Mouse (Mus musculus) heart, embryonic 14.5 days (tissue): ENCODE measurements around the gene Hipk4. TPM values are rescaled to one million over a fixed set of nuclear protein-coding genes. Genes with fewer than 3 reads are reported as not detected.
"Not testable (repeated sequence)": the region's sequence is repeated elsewhere in the genome, so short reads cannot be mapped to it uniquely, and the experiment has no call there.

Experiments
- ATAC-seq: fragments of 200-750 bp; cut with Nextera tagmentation; 2 replicates; pipeline ENCODE4 v1.8.0; 2017; ENCODE audit warnings: low read depth, moderate TSS enrichment; ENCODE audit not compliant: insufficient number of reproducible peaks, insufficient read depth, low FRiP score
- H3K27ac ChIP-seq, 2 experiments: fragments of 200-500 bp in 1 of 2; fragments of 300-500 bp in 1 of 2; sonication (generic) in 1 of 2; replicated peaks in 1 of 2; 2 replicates each; pipeline ENCODE4 v1.5.1; 2012 to 2014; ENCODE audit warnings: low read depth in 2 of 2, low read length in 2 of 2, control low read depth in 1 of 2, mild to moderate bottlenecking in 1 of 2, mixed read lengths in 1 of 2; ENCODE audit not compliant: control insufficient read depth in 1 of 2, insufficient read depth in 1 of 2
- H3K27me3 ChIP-seq: fragments of 300-500 bp; sonication (generic); 2 replicates; pipeline ENCODE4 v1.6.1; 2014; ENCODE audit warnings: mild to moderate bottlenecking, low read length, control low read depth; ENCODE audit not compliant: control insufficient read depth, insufficient read depth
- H3K36me3 ChIP-seq: fragments of 300-500 bp; sonication (generic); 2 replicates; pipeline ENCODE4 v1.6.1; 2014; ENCODE audit warnings: mild to moderate bottlenecking, control low read depth, low read length, mixed read lengths; ENCODE audit not compliant: control insufficient read depth, insufficient read depth
- H3K4me1 ChIP-seq, 2 experiments: fragments of 200-500 bp in 1 of 2; fragments of 300-500 bp in 1 of 2; sonication (generic) in 1 of 2; 2 replicates each; pipeline ENCODE4 v1.6.1; 2012 to 2014; ENCODE audit warnings: low read length in 2 of 2, control low read depth in 1 of 2, mixed read lengths in 1 of 2; ENCODE audit not compliant: control insufficient read depth in 2 of 2, insufficient read depth in 2 of 2
- H3K4me2 ChIP-seq: fragments of 300-500 bp; sonication (generic); 2 replicates; pipeline ENCODE4 v1.6.1; 2014; ENCODE audit warnings: mild to moderate bottlenecking, low read length
- H3K4me3 ChIP-seq, 2 experiments: fragments of 200-500 bp in 1 of 2; fragments of 300-500 bp in 1 of 2; sonication (generic) in 1 of 2; 2 replicates each; pipeline ENCODE4 v1.5.1; 2012 to 2014; ENCODE audit warnings: low read length in 2 of 2, mild to moderate bottlenecking in 2 of 2, control low read depth in 1 of 2, low read depth in 1 of 2, moderate library complexity in 1 of 2; ENCODE audit not compliant: control insufficient read depth in 1 of 2, insufficient read depth in 1 of 2
- H3K9ac ChIP-seq: fragments of 300-500 bp; sonication (generic); 2 replicates; pipeline ENCODE4 v1.6.1; 2014; ENCODE audit warnings: mild to moderate bottlenecking, low read length
- H3K9me3 ChIP-seq: fragments of 300-500 bp; sonication (generic); 2 replicates; pipeline ENCODE4 v1.6.1; 2016; ENCODE audit warnings: low read length, control low read depth; ENCODE audit not compliant: control insufficient read depth
- WGBS: fragments of 180-500 bp; shearing (Covaris S2); extraction: QIAGEN DNeasy Blood & Tissue Kit; methylation state at CpG from one replicate; pipeline ENCODE4 v1.1.7; 2014; 5-methylcytosine and 5-hydroxymethylcytosine counted together
- polyA plus RNA-seq: library from polyadenylated mRNA; unstranded; fragments of >200 nt; fragmentation: Nextera tagmentation; extraction: Ambion mirVana; gene quantifications from 2 replicates; pipeline ENCODE4 v1.2.1, GENCODE M21; 2014

Gene Hipk4
- polyA plus RNA-seq, 1 experiment from 2014 or later: 0.26 TPM

GRCm38 (mm10) chr7:27489270-27489869, 33.7 kb upstream of the Hipk4 start:
- WGBS: 91% methylated on average over 25 of the region's 25 CpGs
- no peak overlapping the region for H3K4me3 ChIP-seq
- H3K27ac ChIP-seq: peak overlapping the region in 1 of 2 experiments; percentile 93; a peak in 3 of 4 replicates
- H3K27me3 ChIP-seq: no peaks in the 10 kb centered on the region
- H3K4me2 ChIP-seq: peak overlapping the region; percentile 62; the same call in 1 of the 2 replicates
- H3K4me1 ChIP-seq: peaks cover 29 to 41% of the 10 kb centered on the region in 2 experiments
- no peak for ATAC-seq
- H3K9ac ChIP-seq: peak overlapping the region; percentile 71; the same call in 1 of the 2 replicates
- peaks cover 16% of the 10 kb centered on the region for H3K36me3 ChIP-seq
- no peaks in the 10 kb centered on the region for H3K9me3 ChIP-seq

- Histone ChIP-seq H3K36me3 (peaks cover 16% of the 10 kb centered on the region), H3K4me3 (peak overlapping the region; percentile 34 to 40), H3K4me2 (peak overlapping the region; percentile 62), H3K27ac (peak overlapping the region; percentile 93 to 98), H3K9ac (peak overlapping the region; percentile 71), H3K9me3 (no peaks in the 10 kb centered on the region), H3K27me3 (no peaks in the 10 kb centered on the region), H3K4me1 (peaks cover 29 to 41% of the 10 kb centered on the region in 2 experiments)
- ATAC-seq: no peak
- WGBS: 12% methylated on average over 4 of the region's 4 CpGs
These were observed 32.9 kb upstream of the Hipk4 start for GRCm38 (mm10) chr7:27490227-27490542.

- peak overlapping the region; percentile 93 to 98 for H3K27ac ChIP-seq
- peak overlapping the region; percentile 71 for H3K9ac ChIP-seq
- peak overlapping the region; percentile 34 to 40 for H3K4me3 ChIP-seq
- H3K36me3 ChIP-seq: peaks cover 16% of the 10 kb centered on the region
- H3K4me1 ChIP-seq: peaks cover 29 to 37% of the 10 kb centered on the region in 2 experiments
- H3K27me3 ChIP-seq: no peaks in the 10 kb centered on the region
- no peaks in the 10 kb centered on the region for H3K9me3 ChIP-seq
- H3K4me2 ChIP-seq: peak overlapping the region; percentile 62
- peak; percentile 79 for ATAC-seq
- WGBS: 1% methylated on average over 33 of the region's 33 CpGs
These were observed 32.3 kb upstream of the Hipk4 start for GRCm38 (mm10) chr7:27490543-27491329.

GRCm38 (mm10) chr7:27491856-27492255, 31.2 kb upstream of the Hipk4 start:
- Histone ChIP-seq H3K4me3 (no peak overlapping the region), H3K9ac (peak overlapping the region; percentile 1), H3K4me2 (peak overlapping the region; percentile 62), H3K27ac (peak overlapping the region; percentile 93 to 98), H3K9me3 (no peaks in the 10 kb centered on the region), H3K36me3 (peaks cover 16% of the 10 kb centered on the region), H3K27me3 (no peaks in the 10 kb centered on the region), H3K4me1 (peaks cover 30 to 37% of the 10 kb centered on the region in 2 experiments)
- no peak for ATAC-seq
- WGBS: 33% methylated on average over 7 of the region's 7 CpGs

- Histone ChIP-seq H3K9ac (no peak overlapping the region), H3K4me1 (peaks cover 35 to 41% of the 10 kb centered on the region in 2 experiments)
- ATAC-seq: no peak
These were observed 30.0 kb upstream of the Hipk4 start for GRCm38 (mm10) chr7:27493022-27493421.

GRCm38 (mm10) chr7:27493450-27493849, 29.6 kb upstream of the Hipk4 start:
- H3K4me1 ChIP-seq: peaks cover 33 to 37% of the 10 kb centered on the region in 2 experiments
- 76% methylated on average over 5 of the region's 5 CpGs for WGBS
- H3K4me3 ChIP-seq: no peak overlapping the region

More at GRCm38 (mm10) chr7:27493022-27493421, 30.0 kb upstream of the Hipk4 start:
- Histone ChIP-seq H3K36me3 (peaks cover 16% of the 10 kb centered on the region), H3K4me2 (no peak overlapping the region), H3K9me3 (no peaks in the 10 kb centered on the region), H3K4me3 (no peak overlapping the region), H3K27ac (0 out of 4 replicates have a peak overlapping the region, but pooled peaks of 1 of the 2 experiments have one; percentile 93), H3K27me3 (no peaks in the 10 kb centered on the region)
- WGBS: 76% methylated on average over 3 of the region's 3 CpGs

GRCm38 (mm10) chr7:27494659-27495367, 28.3 kb upstream of the Hipk4 start:
- H3K27ac ChIP-seq, H3K9ac ChIP-seq, ATAC-seq, H3K4me2 ChIP-seq, H3K27me3 ChIP-seq, H3K36me3 ChIP-seq, H3K4me3 ChIP-seq, H3K9me3 ChIP-seq: not testable (repeated sequence)
- WGBS: 85% methylated on average over 8 of the region's 9 CpGs
- peaks cover 25 to 26% of the 10 kb centered on the region in 2 experiments for H3K4me1 ChIP-seq

More at GRCm38 (mm10) chr7:27493450-27493849, 29.6 kb upstream of the Hipk4 start:
- no peak for ATAC-seq
- no peak overlapping the region for H3K4me2 ChIP-seq
- H3K36me3 ChIP-seq: peaks cover 16% of the 10 kb centered on the region
- no peaks in the 10 kb centered on the region for H3K27me3 ChIP-seq
- no peak overlapping the region for H3K9ac ChIP-seq
- H3K27ac ChIP-seq: no peak overlapping the region
- H3K9me3 ChIP-seq: no peaks in the 10 kb centered on the region
